Mouse (Mus musculus) megakaryocyte, embryonic 14.5 days (primary cell): ENCODE measurements at regions not wholly inside any gene's neighbourhood (a gene's known extent, or its start where the extent isn't known, plus 50 kb on each side); places are given as distances from the start of the nearest gene placed in this dataset.

Source experiments
- FLI1 ChIP-seq: IDR thresholded peaks from 2 replicates; pipeline ENCODE4 v1.6.1; 2012; ENCODE audit warnings: low read length, inconsistent platforms, mixed read lengths
- GATA1 ChIP-seq: IDR thresholded peaks from 3 replicates; pipeline ENCODE4 v1.6.1; 2012; ENCODE audit warnings: mixed read lengths, low read length, inconsistent platforms, borderline replicate concordance

- TF ChIP-seq FLI1 (no peak), GATA1 (no peak)
Observed at GRCm38 (mm10) chr16:74500687-74501086, 89.1 kb upstream of the Robo2 start.
